Mouse (Mus musculus) ovary, postnatal 10 days (tissue): Measurements from ENCODE around the gene Commd7.

ENCODE experiments used
- DNase-seq: peaks from one replicate; pipeline ENCODE4 v3.0.0; 2022; ENCODE audit warnings: low spot score

Gene Commd7

GRCm38 (mm10) chr2:153586515-153587174 lies 45.9 kb downstream of the Commd7 start:
- DNase-seq, result peak; percentile 78

GRCm38 (mm10) chr2:153585981-153586380 lies 46.6 kb downstream of the Commd7 start:
- no peak for DNase-seq

- no peak for DNase-seq
Observed at GRCm38 (mm10) chr2:153584396-153584795, 48.2 kb downstream of the Commd7 start.

GRCm38 (mm10) chr2:153583641-153584049 lies 48.9 kb downstream of the Commd7 start:
- DNase-seq, result no peak

- DNase-seq, result no peak
Observed at GRCm38 (mm10) chr2:153582876-153583585, 49.5 kb downstream of the Commd7 start.

GRCm38 (mm10) chr2:153581416-153581815 lies 51.2 kb downstream of the Commd7 start:
- no peak for DNase-seq

- DNase-seq, result no peak
Observed at GRCm38 (mm10) chr2:153580458-153580985, 52.1 kb downstream of the Commd7 start.

GRCm38 (mm10) chr2:153580042-153580441 lies 52.5 kb downstream of the Commd7 start:
- no peak for DNase-seq

- DNase-seq, result no peak
Observed at GRCm38 (mm10) chr2:153577122-153577521, 55.5 kb downstream of the Commd7 start.

GRCm38 (mm10) chr2:153576150-153576549 lies 56.4 kb downstream of the Commd7 start:
- no peak for DNase-seq

GRCm38 (mm10) chr2:153575554-153575953 lies 57.0 kb downstream of the Commd7 start:
- no peak for DNase-seq

- no peak for DNase-seq
Observed at GRCm38 (mm10) chr2:153573101-153573500, 59.5 kb downstream of the Commd7 start.

- DNase-seq, result no peak
Observed at GRCm38 (mm10) chr2:153568541-153568940, 64.0 kb downstream of the Commd7 start.

- no peak for DNase-seq
Observed at GRCm38 (mm10) chr2:153568013-153568412, 64.6 kb downstream of the Commd7 start.
